Mouse (Mus musculus) T-helper 2 cell (primary cell): ENCODE data around the gene Zdhhc1.

Experiments
- in situ Hi-C: fragments of 300-600 bp; cut with MboI, MseI; formaldehyde crosslinking; loops from one replicate; pipeline ENCODE4 v1.15.1; 2025; ENCODE audit warnings: high pct_unique_total_duplicates

Gene Zdhhc1

DNA sequence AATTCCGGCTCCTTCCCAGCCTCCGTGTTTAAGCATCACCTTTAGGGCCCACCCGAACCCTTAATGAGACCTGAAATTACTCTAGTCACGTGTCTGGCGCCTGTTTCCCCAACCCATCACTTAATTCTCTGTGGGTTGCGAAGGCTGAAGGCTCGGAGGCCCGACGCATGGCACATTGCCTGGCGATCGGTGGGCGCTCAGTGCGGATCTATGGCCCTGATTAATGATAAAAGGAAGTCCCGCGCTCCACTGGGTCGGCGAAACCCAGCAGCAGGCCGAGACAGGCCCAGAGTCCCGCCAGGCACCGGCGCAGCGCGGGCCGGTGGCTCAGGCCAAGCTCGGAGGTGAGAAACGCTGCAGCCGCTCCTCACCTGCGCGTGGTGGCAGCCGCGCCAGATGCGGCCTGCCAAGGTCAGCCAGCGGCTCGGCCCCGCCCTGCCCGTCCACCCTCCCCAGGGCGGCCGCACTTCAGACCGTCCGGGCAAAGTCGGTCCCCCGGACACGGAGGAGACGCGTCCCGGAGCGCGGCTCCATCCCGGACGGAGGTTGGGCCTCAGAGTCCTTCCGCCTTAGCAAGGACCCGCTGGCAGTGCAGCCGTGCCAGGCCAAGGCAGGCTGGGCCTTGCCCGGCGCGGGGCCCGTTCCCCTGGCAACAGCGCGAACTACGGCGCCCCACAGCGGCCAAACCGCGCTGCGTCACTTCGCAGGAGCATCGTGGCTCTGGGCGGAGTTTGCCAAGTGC, at the start of gene Zdhhc1:
Gene Zdhhc1 (minus strand): TSS at position 464 of the 742 bp plus-strand sequence.
- in situ Hi-C loops, result no loop called here

DNA sequence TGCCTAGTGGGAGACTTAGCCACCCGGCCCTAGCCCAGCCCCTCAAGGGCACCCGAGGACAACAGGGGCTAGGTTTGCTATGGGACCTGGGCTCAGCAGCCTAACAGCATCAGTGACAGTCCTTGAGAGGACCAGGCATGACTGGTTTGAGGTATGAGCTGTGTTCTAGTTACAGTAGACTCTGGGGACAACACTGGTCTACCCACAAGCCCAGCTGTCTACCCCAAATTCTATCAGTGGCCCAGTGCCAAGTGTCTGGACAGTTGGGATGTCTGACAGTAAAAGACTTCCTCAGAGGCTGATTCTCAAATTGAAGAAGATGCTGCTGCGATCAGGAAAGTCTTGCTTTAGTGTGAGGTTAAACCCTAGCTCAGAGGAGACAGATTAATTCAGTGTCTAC, 48.5 kb upstream of the Zdhhc1 start:
- in situ Hi-C loops, result no loop called here

DNA sequence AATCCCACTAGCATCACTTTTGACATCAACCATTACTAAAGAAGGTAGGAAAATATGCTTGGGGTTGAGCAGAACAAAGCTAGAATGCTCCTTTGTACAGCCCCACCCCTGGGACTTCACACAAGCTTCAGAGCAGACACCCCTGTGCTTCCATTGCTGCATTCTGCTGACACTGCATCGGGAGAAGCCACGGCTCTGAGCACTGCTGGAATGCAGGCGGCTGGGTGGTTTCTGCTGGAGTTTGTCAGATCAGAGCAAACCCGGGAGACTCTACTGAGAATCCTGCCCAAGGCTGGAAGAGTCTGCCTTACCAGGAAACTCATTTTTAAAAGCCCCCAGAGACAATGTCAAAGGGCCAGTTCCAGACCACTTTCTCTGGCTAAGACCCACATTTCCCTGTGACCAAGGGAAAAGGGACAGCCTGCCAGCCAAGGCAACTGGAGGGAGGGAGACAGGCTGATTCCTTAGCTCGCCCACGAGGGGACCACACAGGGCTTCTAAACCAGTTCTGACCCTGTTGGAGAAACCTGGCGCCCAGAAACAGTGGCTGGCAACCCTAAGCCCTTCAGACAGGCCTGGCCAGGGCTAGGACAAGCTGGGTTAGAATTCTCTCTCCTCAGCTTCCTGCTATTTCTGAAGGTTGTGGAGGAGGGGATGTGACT, 48.0 kb upstream of the Zdhhc1 start:
- in situ Hi-C loops, result no loop called here

DNA sequence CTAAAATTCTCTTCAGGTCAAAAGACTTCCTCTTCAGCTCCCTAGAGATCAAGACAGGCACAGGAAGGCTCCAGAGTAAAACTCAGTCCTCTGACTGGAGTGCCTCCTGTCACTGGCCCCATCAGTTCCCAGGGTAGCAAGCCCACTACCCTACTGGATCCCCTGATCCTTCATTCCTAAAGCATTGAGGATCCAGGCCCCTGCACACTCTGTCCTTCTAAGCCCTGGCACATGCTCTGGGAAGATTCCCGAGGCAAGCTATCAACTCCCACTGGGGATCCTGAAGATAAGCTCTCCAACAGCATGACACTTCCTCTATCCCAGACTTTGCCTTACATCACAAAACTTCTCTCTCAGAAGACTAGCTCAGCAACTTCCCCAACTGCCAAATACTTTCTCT, 47.0 kb upstream of the Zdhhc1 start:
- in situ Hi-C loops, result no loop called here

DNA sequence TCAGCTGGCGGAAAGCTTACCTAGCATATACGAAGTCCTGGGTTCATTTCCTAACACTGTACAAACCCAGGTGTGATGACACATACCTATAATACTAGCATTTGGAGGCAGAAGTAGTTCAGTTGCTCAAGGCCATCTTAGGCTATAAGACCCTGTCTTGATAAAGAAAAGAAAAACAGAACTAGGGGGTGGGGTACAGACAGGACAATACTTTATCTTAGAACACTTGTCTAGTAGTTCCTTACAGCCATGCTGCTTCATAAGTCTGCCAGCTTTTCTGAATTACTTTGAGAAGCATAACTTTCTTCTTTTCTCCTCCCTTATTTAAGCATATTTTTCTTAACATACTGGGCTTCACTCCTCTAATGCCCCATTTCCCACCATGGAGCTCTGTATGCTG, 46.1 kb upstream of the Zdhhc1 start:
- in situ Hi-C loops, result no loop called here

DNA sequence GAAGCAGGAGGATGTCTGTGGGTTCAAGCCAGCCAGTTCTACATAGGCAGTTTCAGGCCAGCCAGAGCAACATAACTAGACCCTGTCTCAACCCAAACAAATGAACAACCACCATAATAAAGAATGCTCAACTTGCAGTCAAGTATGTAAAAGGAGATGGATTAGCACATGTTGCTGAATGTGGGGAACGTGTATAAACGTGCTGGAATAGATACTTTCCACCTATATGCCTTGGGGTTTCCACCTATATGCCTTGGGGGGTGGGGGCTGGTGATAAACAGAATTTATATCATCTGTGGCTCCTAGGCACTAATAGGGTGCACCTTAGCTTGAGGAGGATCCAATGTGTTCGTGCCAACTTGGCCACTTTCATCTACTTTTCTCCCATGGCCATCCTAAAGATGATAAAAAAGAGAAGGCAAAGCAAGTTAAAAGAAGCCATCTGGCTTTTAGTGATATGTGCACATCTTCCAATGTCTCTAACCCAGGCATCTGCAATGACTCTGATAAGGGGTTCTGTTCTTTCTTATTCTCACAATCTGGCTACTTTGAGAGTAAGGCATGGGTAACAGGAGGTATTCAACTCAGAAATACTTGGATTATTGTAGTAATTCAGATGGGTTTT, 45.4 kb upstream of the Zdhhc1 start:
- in situ Hi-C loops, result no loop called here

DNA sequence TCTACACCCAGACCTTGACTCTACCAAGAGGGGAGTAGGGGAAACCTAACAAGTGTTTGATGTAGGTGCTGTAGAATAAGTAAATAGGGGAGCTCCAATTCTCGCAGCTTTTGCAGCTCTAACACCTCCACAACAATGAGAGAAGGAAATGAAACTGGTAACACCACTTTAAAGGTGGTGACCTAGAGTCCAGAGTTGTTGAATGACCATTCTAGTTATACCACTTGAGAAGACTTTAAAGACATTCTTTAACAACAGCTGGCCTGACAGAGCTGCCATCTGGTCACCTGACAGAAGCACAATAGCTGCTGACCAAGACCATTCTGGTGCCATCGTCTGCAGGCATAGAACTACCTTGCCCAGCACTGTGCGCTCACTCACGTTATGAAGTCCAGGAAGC, 42.2 kb upstream of the Zdhhc1 start:
- in situ Hi-C loops, result no loop called here

DNA sequence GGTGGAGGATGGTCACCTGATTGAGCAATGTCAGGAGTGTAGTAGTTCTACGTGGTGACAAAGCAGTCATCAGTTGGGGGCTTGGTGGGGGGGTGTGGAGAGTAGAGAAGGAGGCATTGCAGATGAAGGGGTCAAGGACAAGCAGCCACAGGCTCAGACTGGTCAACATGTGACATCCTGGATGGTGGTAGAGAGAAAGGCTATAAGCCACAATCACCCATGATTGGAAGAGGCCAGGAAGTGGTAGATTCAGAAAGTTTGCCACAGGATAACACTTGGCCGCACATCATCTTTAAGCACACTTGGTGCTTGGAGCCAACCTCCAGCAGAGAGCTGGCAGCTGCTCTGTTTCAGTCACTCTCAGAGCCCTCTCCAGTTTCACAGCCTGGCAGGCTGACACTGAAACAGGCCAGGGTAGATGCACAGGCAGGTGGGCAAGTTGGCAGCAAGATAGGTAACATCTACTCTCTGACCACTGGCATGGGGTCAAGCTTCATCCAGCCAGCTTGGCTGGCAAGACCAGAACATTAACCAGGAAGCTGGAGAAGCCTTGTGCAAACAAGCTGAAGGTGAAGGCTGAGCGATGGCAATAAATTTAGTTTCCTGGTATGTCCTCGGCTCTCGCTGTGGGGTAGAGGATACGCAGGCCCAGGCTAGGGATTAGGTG, 40.4 kb upstream of the Zdhhc1 start:
- in situ Hi-C loops, result no loop called here

DNA sequence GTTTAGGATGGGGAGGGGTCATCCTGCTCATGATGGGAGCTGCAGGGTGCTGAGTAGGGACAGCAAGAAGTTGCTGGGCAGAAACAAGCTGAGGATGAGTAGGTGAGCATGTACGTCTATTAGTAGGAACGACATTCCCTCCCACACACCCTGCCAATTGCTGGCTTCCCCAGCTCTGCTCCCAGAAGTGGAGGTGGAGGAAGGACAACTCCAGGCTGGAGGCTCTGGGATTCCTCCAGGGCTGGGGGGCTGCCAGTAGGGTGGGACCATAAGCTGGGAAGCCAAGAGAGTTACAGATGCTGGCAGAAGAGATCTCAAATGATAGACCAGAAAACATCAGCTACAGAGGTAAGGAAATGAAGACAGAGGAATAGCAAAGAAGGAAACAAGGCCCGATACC, 39.8 kb upstream of the Zdhhc1 start:
- in situ Hi-C loops, result no loop called here

DNA sequence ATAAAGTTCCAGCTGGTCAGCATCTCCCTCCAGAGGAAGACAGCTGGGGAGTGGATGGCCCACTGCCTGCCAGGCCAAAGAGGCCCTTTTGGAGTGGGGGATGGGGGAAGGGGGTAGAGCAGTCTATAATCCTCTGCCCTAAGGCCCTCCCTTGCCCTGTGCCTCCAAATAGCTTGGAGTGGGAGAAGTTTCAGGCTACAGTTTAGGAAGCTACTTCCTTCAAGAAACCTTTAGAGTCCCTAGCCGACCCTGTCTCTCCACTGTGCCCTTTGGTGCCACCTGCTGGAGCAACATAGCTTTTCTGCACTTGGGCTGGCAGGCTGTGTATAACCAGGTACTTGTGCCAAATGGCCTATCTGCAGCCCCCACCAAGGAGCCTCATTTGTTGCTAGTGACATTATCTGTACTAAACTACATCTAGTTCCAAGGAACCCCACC, 37.2 kb upstream of the Zdhhc1 start:
- in situ Hi-C loops, result no loop called here

DNA sequence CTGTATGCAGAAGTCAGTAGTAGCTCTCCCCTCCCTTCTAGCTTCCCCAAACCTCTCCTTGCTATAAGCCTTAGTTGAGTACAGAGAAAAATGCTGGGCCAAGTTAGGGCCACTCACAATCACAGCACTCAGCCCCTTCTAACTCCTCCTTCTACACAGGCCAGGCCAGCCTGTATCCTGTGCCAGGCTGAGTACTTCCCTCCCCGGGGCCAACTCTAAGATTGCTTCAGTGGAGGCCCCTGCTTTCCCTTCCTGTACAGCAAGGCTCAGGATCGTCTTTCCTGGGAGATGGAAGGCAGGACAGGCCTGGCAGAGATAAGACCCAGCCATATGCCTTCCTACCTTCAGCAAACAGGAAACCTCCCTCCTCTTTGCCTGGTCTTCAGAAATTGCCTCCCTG, 36.7 kb upstream of the Zdhhc1 start:
- in situ Hi-C loops, result no loop called here

DNA sequence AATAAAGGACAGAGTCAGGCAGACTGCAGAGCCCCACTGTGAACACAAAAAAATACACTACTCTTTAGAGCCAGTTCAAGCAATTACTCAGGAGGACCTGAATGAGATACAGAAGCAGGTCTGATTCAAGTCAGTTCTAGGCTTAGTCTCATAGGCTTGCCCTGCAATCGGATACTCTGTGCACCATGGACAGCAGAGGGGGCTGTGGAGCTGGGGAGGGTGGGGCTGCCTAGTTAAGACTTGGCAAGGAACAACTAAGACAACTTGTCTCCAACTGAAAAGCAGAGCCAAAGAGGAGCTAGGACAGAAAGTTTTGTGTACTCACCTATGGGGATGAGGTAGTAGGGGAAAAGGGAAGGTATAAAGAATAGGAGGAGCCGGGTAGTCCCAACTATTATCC, 35.1 kb upstream of the Zdhhc1 start:
- in situ Hi-C loops, result no loop called here

DNA sequence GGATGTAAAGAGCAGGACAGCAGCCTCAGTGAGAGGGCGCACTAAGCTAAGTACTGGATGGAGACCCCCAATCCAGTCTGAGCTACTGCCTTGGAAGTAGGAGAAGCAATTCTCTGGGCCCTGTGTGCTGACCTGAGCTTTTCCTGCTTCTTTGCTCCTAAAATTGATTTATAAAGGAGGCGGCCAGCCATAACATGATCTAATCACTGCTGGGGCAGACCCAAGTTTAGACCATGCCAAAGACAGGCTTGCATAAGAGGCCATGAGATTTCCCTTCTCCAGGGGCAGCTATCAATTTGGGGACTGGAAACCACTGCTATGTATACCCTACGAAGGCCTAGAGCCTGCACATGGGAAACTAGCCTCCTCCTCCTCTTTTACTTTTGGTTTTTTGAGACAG, 32.6 kb upstream of the Zdhhc1 start:
- in situ Hi-C loops, result no loop called here

DNA sequence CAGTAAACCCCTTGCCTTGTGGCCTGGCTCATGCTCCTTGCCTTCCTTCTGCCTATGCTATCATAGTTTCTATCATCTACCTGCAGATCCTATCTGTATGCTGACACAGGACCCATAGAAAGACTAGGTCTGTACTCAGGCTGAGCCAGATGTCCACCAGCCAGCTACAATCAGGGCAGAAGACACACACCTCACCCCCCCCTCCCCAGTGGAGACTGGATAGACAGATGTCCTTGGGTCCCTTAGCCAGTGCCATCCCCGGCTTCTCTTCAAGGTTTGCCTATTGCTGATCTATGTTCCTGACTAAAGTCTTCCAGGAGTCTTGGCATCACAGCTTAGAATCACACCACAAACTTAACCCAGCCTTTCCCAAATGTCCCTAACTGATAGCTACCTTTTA, 31.5 kb upstream of the Zdhhc1 start:
- in situ Hi-C loops, result no loop called here

DNA sequence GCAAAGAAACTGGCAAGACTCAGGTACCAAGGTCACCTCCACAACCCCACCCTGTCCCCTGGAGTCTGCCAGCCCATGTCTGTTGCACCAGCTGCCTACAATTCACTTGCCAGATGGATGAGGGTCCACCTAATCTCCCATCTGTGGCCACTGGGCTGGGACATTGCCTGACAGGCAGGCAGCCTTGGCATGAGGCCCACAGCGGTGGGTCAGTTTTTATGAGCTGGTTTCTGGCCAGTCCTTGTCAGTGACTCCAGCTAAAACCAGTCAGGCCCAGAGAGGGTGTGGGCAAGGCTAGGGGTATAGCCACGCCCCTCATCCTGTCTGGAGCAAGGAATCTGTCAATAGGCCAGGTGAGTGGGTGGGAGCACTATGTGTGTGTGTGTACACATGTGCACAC, 30.4 kb upstream of the Zdhhc1 start:
- in situ Hi-C loops, result no loop called here

DNA sequence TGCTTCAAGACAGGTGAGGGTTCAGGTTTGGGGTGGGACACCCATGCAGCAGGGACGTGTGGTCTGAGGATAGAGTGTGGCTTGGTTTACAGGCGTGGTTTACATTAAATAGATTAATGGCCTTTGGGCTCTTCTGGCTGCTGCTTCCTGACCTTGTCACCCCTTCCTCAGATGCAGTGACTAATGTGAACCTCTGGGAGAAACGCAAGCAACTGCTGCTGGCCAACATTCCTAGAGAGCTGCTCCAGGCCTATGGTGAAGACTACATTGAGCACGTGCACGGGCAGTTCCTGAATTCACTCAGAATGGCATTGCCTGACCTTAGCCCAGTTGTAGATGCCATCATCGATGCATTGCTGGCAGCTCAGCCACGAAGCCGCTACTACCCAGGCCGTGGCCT, 26.2 kb upstream of the Zdhhc1 start:
- in situ Hi-C loops, result no loop called here

DNA sequence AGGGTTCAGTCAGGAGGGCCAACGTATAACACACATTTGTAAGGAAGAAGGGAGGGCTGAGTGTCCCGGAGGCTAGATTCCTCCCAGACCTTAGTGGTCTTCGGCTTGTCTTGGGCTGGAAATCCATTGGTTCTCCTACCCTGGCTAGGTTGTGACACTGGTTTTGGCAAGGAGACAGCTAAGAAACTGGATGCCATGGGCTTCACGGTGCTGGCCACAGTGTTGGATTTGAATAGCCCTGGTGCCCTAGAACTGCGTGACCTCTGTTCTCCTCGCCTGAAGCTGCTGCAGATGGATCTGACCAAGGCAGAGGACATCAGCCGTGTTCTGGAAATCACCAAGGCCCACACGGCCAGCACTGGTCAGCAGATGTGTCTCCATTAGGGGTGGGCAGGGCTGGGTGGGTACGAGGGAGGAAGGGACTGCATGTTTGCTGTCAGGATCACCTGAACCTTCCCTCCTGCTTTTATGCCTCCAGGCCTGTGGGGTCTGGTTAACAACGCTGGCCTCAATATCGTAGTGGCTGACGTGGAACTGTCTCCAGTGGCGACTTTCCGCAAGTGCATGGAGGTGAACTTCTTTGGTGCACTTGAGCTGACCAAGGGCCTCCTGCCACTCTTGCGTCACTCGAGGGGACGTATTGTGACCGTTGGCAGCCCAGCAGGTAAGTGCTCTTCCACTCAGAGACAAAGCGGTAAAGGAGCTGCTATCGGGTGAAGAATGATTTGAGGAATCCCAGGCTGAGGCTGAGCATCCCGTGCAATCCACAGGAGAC, 25.5 kb upstream of the Zdhhc1 start:
- in situ Hi-C loops, result no loop called here

DNA sequence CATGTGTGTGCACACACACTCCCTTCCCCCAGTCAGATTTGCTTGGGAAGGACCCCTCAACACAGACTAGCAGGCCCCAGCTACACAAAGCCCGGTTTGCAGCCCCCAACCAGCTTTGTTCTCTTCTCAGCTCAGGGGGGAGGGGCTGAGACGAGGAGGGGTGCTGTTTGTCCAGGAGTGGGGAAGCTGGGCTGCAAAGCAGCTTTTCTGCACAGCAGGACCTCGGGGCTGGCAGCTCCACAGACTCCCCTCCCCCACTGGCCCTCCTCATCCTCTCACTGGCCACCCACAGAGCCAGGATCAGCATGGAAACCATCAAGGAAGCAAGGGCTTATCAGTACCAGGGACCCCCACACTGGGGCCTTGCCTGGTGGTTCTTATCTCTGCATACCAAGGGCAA, 24.4 kb upstream of the Zdhhc1 start:
- in situ Hi-C loops, result no loop called here

DNA sequence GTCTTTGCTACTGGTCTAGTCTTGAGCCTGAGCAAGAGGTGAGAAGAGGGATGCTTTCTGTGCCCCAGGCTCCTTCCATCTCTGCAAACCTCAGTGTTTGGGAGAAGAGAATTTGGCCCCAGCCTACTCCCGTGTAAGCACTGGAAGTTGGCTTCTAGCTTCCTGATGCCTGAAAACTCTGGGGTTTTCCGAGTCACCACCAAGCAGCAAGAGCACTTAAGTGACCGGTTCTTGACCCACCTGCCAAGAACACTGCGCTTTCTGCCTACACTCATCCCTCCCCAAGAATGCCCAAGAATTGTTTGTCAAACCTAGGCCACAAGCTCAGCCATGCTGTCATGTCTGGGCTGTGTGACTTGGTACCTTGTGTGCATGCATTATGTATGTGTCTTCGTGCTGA, 23.8 kb upstream of the Zdhhc1 start:
- in situ Hi-C loops, result no loop called here

DNA sequence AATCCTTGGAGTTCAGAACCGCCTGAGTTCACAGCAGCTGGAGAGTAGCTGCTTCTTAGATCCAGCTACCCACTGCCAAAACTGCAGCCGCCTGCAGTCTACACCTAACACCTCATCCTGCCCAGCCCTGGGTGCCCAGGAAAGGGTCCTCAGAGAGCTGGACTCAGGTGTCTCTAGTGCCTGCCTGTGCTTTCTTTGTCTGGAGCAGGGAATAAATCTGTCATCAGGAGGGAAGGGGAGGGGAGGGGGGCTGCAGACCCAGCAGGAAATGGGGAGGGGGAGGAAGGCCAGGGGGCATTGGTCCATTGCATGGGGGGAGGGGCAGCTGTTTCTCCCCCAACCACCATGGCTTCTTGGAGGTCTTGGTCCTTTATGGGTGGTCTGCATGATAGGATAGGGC, 22.9 kb upstream of the Zdhhc1 start:
- in situ Hi-C loops, result no loop called here

DNA sequence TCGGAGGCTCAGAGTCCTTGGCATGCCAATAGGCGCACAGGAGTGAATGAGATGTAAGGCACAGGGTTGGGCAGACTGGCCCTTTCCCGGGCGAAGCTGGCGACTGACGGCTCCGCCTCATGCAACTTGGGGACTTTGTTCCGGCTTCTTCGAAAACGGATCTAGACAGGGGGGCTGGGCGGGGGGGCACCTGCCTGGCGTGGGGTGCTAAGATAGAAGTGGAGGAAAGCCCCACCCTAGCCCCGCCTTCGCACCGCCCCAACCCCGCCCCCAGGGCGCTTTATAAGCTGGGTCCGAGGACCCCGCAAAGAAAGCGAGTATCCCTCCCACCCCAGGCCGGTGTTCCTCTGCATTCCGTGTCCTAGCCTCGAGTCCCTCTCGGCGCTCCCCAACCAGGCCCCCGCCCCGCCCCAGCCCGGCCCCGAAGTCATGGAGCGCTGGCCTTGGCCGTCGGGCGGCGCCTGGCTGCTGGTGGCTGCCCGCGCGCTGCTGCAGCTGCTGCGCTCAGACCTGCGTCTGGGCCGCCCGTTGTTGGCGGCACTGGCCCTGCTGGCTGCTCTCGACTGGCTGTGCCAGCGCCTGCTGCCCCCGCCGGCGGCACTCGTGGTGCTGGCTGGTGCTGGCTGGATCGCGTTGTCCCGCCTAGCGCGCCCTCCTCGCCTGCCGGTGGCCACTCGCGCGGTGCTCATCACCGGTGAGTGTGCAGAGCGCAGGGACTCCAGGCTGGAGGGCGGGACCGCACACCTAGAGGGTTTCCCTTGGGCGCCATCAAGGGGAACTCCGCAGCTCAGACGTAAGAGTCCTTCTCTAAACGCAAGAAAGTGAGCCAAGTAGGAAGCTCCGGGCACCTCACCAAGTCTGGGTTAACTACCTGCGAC, 22.0 kb upstream of the Zdhhc1 start, which contains the start of gene Hsd11b2:
Gene Hsd11b2 (plus strand): TSS at position 320 of the 878 bp plus-strand sequence.
- in situ Hi-C loops, result no loop called here
